Mouse (Mus musculus) small intestine, adult 2 months (tissue): ENCODE data around the gene Ampd2.

Source experiments
- CTCF ChIP-seq: fragments of 200-500 bp; IDR thresholded peaks from 2 replicates; pipeline ENCODE4 v1.5.1; 2012; ENCODE audit warnings: low read depth, mild to moderate bottlenecking, control low read depth, inconsistent platforms, low read length, moderate library complexity, mixed read lengths; ENCODE audit not compliant: insufficient replicate concordance, insufficient read length; ENCODE audit errors: extremely low read depth
- POLR2A ChIP-seq: fragments of 200-500 bp; IDR thresholded peaks from 2 replicates; pipeline ENCODE4 v1.6.1; 2012; ENCODE audit warnings: low read depth, mild to moderate bottlenecking, control low read depth, inconsistent platforms, low read length, moderate library complexity

DNA sequence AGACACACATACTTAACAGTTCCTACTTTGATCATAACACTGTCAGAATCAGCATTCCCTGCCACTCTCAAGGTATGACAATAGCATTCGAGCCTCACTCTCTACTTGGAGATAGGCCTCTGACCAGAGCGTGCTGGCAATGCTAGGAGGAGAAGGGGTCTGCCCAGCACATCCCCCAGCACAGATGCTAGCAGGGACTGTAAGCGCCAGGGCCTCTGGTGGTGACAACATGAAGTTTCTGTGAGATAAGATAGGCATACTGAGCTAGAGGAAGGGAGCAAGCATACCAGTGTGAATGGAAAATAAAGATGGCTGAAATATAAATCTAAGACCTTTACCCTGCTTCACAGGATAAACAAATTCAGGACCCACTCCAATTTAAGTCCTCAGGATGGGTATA lies 18.8 kb upstream of the Ampd2 start:
- no peak for TF ChIP-seq POLR2A
- no peak for TF ChIP-seq CTCF
